Mouse (Mus musculus): ENCODE measurements around the gene Grap2. TPM values are rescaled to one million over a fixed set of nuclear protein-coding genes. Genes with fewer than 3 reads are reported as not detected.

Grap2 gene
- polyA plus RNA-seq, 1 experiment from 2014 or later = 0.97 TPM

- 61% methylated on average over 3 of the region's 3 CpGs for WGBS
- Histone ChIP-seq H3K27me3 (replicated peaks; ENCODE audit: control insufficient read depth, insufficient read depth, low read length) (no peaks in the 10 kb centered on the region), H3K36me3 (ENCODE audit: control insufficient read depth, insufficient read depth, low read length) (no peaks in the 10 kb centered on the region), H3K9ac (ENCODE audit: low read depth, low read length) (no peak overlapping the region), H3K27ac (replicated peaks; ENCODE audit: low read depth, low read length) (no peak overlapping the region), H3K4me2 (ENCODE audit: low read depth, low read length) (no peak overlapping the region), H3K9me3 (ENCODE audit: control insufficient read depth, low read length) (no peaks in the 10 kb centered on the region), H3K4me1 (ENCODE audit: control insufficient read depth, insufficient read depth, low read length) (peaks cover 10% of the 10 kb centered on the region), H3K4me3 (ENCODE audit: low read depth, low read length) (no peak overlapping the region)
- DNase-seq (ENCODE audit: low spot score) (peak; percentile 27), ATAC-seq (ENCODE audit: low read depth) (no peak)
Observed at GRCm38 (mm10) chr15:80683990-80684389, 111.6 kb downstream of the Grap2 start.

DNA sequence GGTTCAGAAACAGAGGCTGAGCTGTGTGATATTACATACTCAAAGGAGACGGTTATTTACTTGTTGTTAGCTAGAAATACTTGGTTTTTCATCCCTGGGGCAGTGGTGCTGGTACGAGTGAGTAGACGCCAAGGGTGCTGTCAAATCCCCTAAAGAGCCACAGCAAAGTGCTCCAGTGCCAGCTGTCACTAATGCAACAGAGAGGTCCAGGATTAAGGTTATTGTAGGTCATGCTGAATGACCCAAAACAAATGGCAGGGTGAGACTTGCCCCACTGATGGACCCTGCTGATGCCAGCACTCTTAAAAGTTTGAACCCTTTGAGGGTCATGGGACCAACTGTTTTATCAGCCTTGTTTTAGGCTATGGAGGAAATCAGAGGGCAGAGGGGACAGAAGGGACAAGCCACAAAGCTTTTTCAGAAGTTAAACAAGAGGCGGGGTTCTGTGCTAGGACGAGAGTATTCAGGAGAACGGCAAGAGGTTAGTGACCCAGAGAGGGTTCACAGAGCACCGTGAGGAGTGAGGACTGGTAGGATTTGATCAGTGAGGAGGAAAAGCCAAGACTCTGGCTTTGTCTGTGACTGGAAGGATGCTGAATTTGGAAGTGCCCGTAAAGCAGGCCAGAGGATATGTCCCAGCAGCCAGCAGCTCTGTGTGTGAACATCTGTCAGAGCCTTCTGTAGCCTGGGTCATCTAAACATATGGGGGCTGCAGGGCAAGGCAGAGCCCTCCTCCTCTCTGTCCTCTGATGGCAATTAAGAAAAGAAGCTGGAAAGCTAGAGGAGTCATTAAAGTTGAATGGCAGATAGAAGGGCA is 112.6 kb downstream of the Grap2 start:
- H3K27ac ChIP-seq (replicated peaks; ENCODE audit: low read depth, low read length) = no peak overlapping the region
- 32% methylated on average over 8 of the region's 8 CpGs for WGBS
- H3K27me3 ChIP-seq (replicated peaks; ENCODE audit: control insufficient read depth, insufficient read depth, low read length) = no peaks in the 10 kb centered on the region
- H3K4me3 ChIP-seq (ENCODE audit: low read depth, low read length) = no peak overlapping the region
- H3K9ac ChIP-seq (ENCODE audit: low read depth, low read length) = no peak overlapping the region
- no peak overlapping the region for H3K4me2 ChIP-seq (ENCODE audit: low read depth, low read length)
- ATAC-seq (ENCODE audit: low read depth) (no peak), DNase-seq (ENCODE audit: low spot score) (no peak)
- 0 out of 2 replicates have a peak, but pooled peaks cover under 1% of the 10 kb centered on the region for H3K4me1 ChIP-seq (ENCODE audit: control insufficient read depth, insufficient read depth, low read length)
- no peaks in the 10 kb centered on the region for H3K36me3 ChIP-seq (ENCODE audit: control insufficient read depth, insufficient read depth, low read length)
- H3K9me3 ChIP-seq (ENCODE audit: control insufficient read depth, low read length) = no peaks in the 10 kb centered on the region

DNA sequence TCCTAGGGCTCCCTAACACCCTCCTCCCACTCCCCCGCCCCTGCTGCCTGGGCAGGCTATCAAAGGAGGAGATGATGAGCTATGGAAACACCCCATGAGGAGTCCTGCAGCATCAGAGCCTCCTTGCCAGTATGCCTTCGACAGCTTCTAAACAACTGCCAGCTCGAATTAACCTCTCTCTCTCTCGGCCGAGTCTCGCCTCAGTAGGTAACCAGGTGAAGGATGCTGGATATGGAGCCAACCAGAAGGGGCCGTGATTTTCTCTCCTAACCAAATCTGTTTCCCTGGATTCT is 113.2 kb downstream of the Grap2 start:
- Histone ChIP-seq H3K27me3 (replicated peaks; ENCODE audit: control insufficient read depth, insufficient read depth, low read length) (no peaks in the 10 kb centered on the region), H3K4me2 (ENCODE audit: low read depth, low read length) (no peak overlapping the region), H3K4me1 (ENCODE audit: control insufficient read depth, insufficient read depth, low read length) (no peaks in the 10 kb centered on the region), H3K4me3 (ENCODE audit: low read depth, low read length) (no peak overlapping the region), H3K9me3 (ENCODE audit: control insufficient read depth, low read length) (no peaks in the 10 kb centered on the region), H3K9ac (ENCODE audit: low read depth, low read length) (no peak overlapping the region), H3K27ac (replicated peaks; ENCODE audit: low read depth, low read length) (no peak overlapping the region), H3K36me3 (ENCODE audit: control insufficient read depth, insufficient read depth, low read length) (no peaks in the 10 kb centered on the region)
- 33% methylated on average over 7 of the region's 7 CpGs for WGBS
- DNase-seq (ENCODE audit: low spot score) (peak; percentile 19), ATAC-seq (ENCODE audit: low read depth) (no peak)

- 70% methylated on average over 7 of the region's 7 CpGs for WGBS
- H3K4me1 ChIP-seq (ENCODE audit: control insufficient read depth, insufficient read depth, low read length) = no peaks in the 10 kb centered on the region
- no peak overlapping the region for H3K4me2 ChIP-seq (ENCODE audit: low read depth, low read length)
- H3K36me3 ChIP-seq (ENCODE audit: control insufficient read depth, insufficient read depth, low read length) = no peaks in the 10 kb centered on the region
- no peak for ATAC-seq (ENCODE audit: low read depth)
- H3K27me3 ChIP-seq (replicated peaks; ENCODE audit: control insufficient read depth, insufficient read depth, low read length) = no peaks in the 10 kb centered on the region
- H3K9me3 ChIP-seq (ENCODE audit: control insufficient read depth, low read length) = no peaks in the 10 kb centered on the region
- DNase-seq (ENCODE audit: low spot score) = no peak
- no peak overlapping the region for H3K27ac ChIP-seq (replicated peaks; ENCODE audit: low read depth, low read length)
- no peak overlapping the region for H3K4me3 ChIP-seq (ENCODE audit: low read depth, low read length)
- H3K9ac ChIP-seq (ENCODE audit: low read depth, low read length) = no peak overlapping the region
Observed at GRCm38 (mm10) chr15:80688536-80688935, 116.1 kb downstream of the Grap2 start.

DNA sequence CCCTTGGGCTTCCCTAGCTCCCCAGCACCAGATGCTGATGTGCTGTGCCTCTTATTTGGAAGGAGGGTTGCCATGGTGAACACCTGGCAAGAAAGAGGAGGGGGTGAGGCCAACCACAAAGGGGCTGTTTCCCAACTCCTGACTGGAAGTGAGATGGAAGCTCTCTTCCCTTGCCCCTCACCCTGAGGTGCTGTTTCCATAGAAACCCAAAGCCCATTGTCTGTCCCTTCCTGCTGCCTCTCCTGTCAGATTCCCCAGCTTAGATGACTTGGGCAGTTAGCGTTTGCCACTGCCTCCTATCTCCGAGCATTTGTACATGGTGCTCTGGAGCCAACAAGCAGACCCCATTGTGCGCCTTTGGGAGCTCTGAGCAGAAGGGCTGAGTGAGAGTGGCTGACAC is 121.1 kb downstream of the Grap2 start:
- Histone ChIP-seq H3K4me1 (ENCODE audit: control insufficient read depth, insufficient read depth, low read length) (peaks cover 5% of the 10 kb centered on the region; the same call in 1 of the 2 replicates), H3K4me3 (ENCODE audit: low read depth, low read length) (no peak overlapping the region), H3K4me2 (ENCODE audit: low read depth, low read length) (no peak overlapping the region), H3K27me3 (replicated peaks; ENCODE audit: control insufficient read depth, insufficient read depth, low read length) (no peaks in the 10 kb centered on the region), H3K27ac (replicated peaks; ENCODE audit: low read depth, low read length) (no peak overlapping the region), H3K9me3 (ENCODE audit: control insufficient read depth, low read length) (no peaks in the 10 kb centered on the region), H3K9ac (ENCODE audit: low read depth, low read length) (peak overlapping the region; percentile 37; the same call in 1 of the 2 replicates), H3K36me3 (ENCODE audit: control insufficient read depth, insufficient read depth, low read length) (no peaks in the 10 kb centered on the region)
- DNase-seq (ENCODE audit: low spot score) (no peak), ATAC-seq (ENCODE audit: low read depth) (no peak)
- WGBS = 31% methylated on average over 3 of the region's 3 CpGs

DNA sequence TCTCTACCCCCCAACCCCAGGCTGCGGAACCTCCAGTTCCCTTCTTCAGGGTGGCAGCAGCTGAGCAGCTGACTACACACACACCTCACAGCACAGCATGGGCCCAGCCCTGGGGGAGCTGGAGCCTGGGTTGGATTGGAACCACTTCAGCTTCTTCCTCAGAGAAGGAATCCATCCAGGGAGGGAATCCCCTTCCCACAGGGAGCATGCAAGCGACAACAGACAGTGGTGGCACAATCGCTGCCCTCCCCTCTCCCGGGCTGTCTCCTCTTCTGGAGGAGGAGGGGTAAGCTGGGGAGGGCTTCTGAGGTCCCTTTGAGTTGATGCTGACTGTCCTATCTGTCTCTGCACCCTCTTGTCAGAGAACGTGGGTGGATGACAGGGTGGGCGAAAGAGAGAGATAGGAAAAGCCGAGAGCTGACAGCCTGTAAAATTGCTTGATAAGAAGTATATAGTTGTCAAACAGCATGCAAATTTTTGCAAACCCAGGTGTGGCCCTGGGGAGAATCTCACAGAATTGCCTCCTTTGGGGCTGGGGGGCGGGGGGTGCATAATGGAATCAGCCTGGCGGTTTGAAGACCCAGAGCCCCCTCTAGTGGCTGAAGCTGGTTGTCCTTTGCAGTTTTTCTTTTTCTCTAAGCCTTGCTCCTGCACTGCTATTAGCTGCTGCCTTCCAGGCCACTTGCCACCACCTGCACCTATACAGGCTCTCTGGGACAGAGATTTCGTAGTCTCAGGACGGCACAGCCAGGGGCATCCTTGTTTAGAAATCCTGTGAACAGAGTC is 121.9 kb downstream of the Grap2 start:
- no peak overlapping the region for H3K27ac ChIP-seq (replicated peaks; ENCODE audit: low read depth, low read length)
- DNase-seq (ENCODE audit: low spot score) = peak; percentile 53
- WGBS = 19% methylated on average over 10 of the region's 11 CpGs
- H3K9ac ChIP-seq (ENCODE audit: low read depth, low read length) = peak overlapping the region; percentile 37; the same call in 1 of the 2 replicates
- H3K4me3 ChIP-seq (ENCODE audit: low read depth, low read length) = no peak overlapping the region
- no peaks in the 10 kb centered on the region for H3K27me3 ChIP-seq (replicated peaks; ENCODE audit: control insufficient read depth, insufficient read depth, low read length)
- peaks cover 5% of the 10 kb centered on the region; the same call in 1 of the 2 replicates for H3K4me1 ChIP-seq (ENCODE audit: control insufficient read depth, insufficient read depth, low read length)
- H3K4me2 ChIP-seq (ENCODE audit: low read depth, low read length) = no peak overlapping the region
- H3K9me3 ChIP-seq (ENCODE audit: control insufficient read depth, low read length) = no peaks in the 10 kb centered on the region
- ATAC-seq (ENCODE audit: low read depth) = no peak
- H3K36me3 ChIP-seq (ENCODE audit: control insufficient read depth, insufficient read depth, low read length) = no peaks in the 10 kb centered on the region

GRCm38 (mm10) chr15:80697564-80697963 is 125.2 kb downstream of the Grap2 start:
- Histone ChIP-seq H3K27me3 (replicated peaks; ENCODE audit: control insufficient read depth, insufficient read depth, low read length) (no peaks in the 10 kb centered on the region), H3K4me1 (ENCODE audit: control insufficient read depth, insufficient read depth, low read length) (peaks cover 5% of the 10 kb centered on the region; the same call in 1 of the 2 replicates), H3K9ac (ENCODE audit: low read depth, low read length) (peak overlapping the region; percentile 23; the same call in 1 of the 2 replicates), H3K27ac (replicated peaks; ENCODE audit: low read depth, low read length) (no peak overlapping the region), H3K9me3 (ENCODE audit: control insufficient read depth, low read length) (no peaks in the 10 kb centered on the region), H3K4me3 (ENCODE audit: low read depth, low read length) (no peak overlapping the region), H3K36me3 (ENCODE audit: control insufficient read depth, insufficient read depth, low read length) (no peaks in the 10 kb centered on the region), H3K4me2 (ENCODE audit: low read depth, low read length) (no peak overlapping the region)
- 37% methylated on average over 5 of the region's 5 CpGs for WGBS
- DNase-seq (ENCODE audit: low spot score) = peak; percentile 13
- ATAC-seq (ENCODE audit: low read depth) = no peak

- ATAC-seq (ENCODE audit: low read depth) = no peak
- Histone ChIP-seq H3K4me2 (ENCODE audit: low read depth, low read length) (no peak overlapping the region), H3K36me3 (ENCODE audit: control insufficient read depth, insufficient read depth, low read length) (no peaks in the 10 kb centered on the region), H3K27me3 (replicated peaks; ENCODE audit: control insufficient read depth, insufficient read depth, low read length) (no peaks in the 10 kb centered on the region), H3K4me3 (ENCODE audit: low read depth, low read length) (no peak overlapping the region), H3K9ac (ENCODE audit: low read depth, low read length) (no peak overlapping the region), H3K27ac (replicated peaks; ENCODE audit: low read depth, low read length) (no peak overlapping the region), H3K4me1 (ENCODE audit: control insufficient read depth, insufficient read depth, low read length) (peaks cover 5% of the 10 kb centered on the region; the same call in 1 of the 2 replicates), H3K9me3 (ENCODE audit: control insufficient read depth, low read length) (no peaks in the 10 kb centered on the region)
- DNase-seq (ENCODE audit: low spot score) = no peak
- WGBS = 69% methylated on average over 8 of the region's 8 CpGs
Observed at GRCm38 (mm10) chr15:80701481-80702257, 129.3 kb downstream of the Grap2 start.
